Mouse (Mus musculus) left cerebral cortex, postnatal 25 days (tissue): ENCODE measurements around the gene Rapgef4. TPM values are rescaled to one million over a fixed set of nuclear protein-coding genes. Genes with fewer than 3 reads are reported as not detected.

ENCODE experiments used
- DNase-seq, 2 experiments: peaks; one replicate each; pipeline ENCODE4 v3.0.0; 2022; ENCODE audit warnings: low spot score in 2 of 2, mixed read lengths in 1 of 2
- intact Hi-C: fragments of 180-260 bp; cut with DNase I; formaldehyde crosslinking; loops from one replicate; pipeline ENCODE4 v1.15.1; 2025
- total RNA-seq, 2 experiments: library from RNA; stranded (reverse); gene quantifications; 2 replicates each; pipeline ENCODE4 v1.2.3; 2021

Gene Rapgef4
- total RNA-seq, 2 experiments from 2014 or later, result 372 to 386 TPM

- DNase-seq, result no peak
- intact Hi-C loops, result no loop called here
These were observed 299.5 kb downstream of the Rapgef4 start for GRCm38 (mm10) chr2:72280524-72280923.

- intact Hi-C loops, result no loop called here
- DNase-seq, result no peak
These were observed 300.9 kb downstream of the Rapgef4 start for GRCm38 (mm10) chr2:72281971-72282370.

GRCm38 (mm10) chr2:72282733-72283132 is 301.7 kb downstream of the Rapgef4 start:
- intact Hi-C loops, result no loop called here
- DNase-seq, result no peak

GRCm38 (mm10) chr2:72284689-72285088 is 303.6 kb downstream of the Rapgef4 start:
- intact Hi-C loops, result loop anchor here (5.0 kb wide), 2 partner anchors 47 to 993 kb away; no protein-coding TSS in a partner anchor

GRCm38 (mm10) chr2:72285256-72285887 is 304.3 kb downstream of the Rapgef4 start, which contains the start of gene Map3k20:
Gene Map3k20 (plus strand): TSS chr2:72285637.
- DNase-seq, result peak; percentile 49 to 50
- intact Hi-C loops, result loop anchor here (5.0 kb wide), 2 partner anchors 48 to 992 kb away; no protein-coding TSS in a partner anchor

More at GRCm38 (mm10) chr2:72284689-72285088, 303.6 kb downstream of the Rapgef4 start:
- no peak for DNase-seq

- peak in 1 of 2 experiments; percentile 6 for DNase-seq
- intact Hi-C loops, result loop anchor here (5.0 kb wide), 2 partner anchors 49 to 991 kb away; no protein-coding TSS in a partner anchor
These were observed 305.0 kb downstream of the Rapgef4 start for GRCm38 (mm10) chr2:72285888-72286661.

- intact Hi-C loops, result loop anchor here (5.0 kb wide), 2 partner anchors 50 to 990 kb away; no protein-coding TSS in a partner anchor
- DNase-seq, result no peak
These were observed 306.1 kb downstream of the Rapgef4 start for GRCm38 (mm10) chr2:72287142-72287541.

GRCm38 (mm10) chr2:72288932-72289534 is 308.0 kb downstream of the Rapgef4 start:
- intact Hi-C loops, result loop anchor here (5.0 kb wide), 2 partner anchors 52 to 988 kb away; no protein-coding TSS in a partner anchor
- no peak for DNase-seq

- no peak for DNase-seq
- intact Hi-C loops, result no loop called here
These were observed 310.1 kb downstream of the Rapgef4 start for GRCm38 (mm10) chr2:72291103-72291502.

GRCm38 (mm10) chr2:72292573-72292972 is 311.5 kb downstream of the Rapgef4 start:
- intact Hi-C loops, result no loop called here
- no peak for DNase-seq

- intact Hi-C loops, result no loop called here
- no peak for DNase-seq
These were observed 314.0 kb downstream of the Rapgef4 start for GRCm38 (mm10) chr2:72294994-72295393.

- intact Hi-C loops, result no loop called here
These were observed 316.1 kb downstream of the Rapgef4 start for GRCm38 (mm10) chr2:72296984-72297715.

GRCm38 (mm10) chr2:72297716-72298082 is 316.7 kb downstream of the Rapgef4 start:
- DNase-seq, result no peak
- intact Hi-C loops, result loop anchor here (1.0 kb wide), 1 partner anchor 93 kb away; no protein-coding TSS in a partner anchor

More at GRCm38 (mm10) chr2:72296984-72297715, 316.1 kb downstream of the Rapgef4 start:
- DNase-seq, result no peak

GRCm38 (mm10) chr2:72298406-72298805 is 317.4 kb downstream of the Rapgef4 start:
- intact Hi-C loops, result loop anchor here (1.0 kb wide), 1 partner anchor 92 kb away; no protein-coding TSS in a partner anchor
- peak in 1 of 2 experiments; percentile 8 for DNase-seq

GRCm38 (mm10) chr2:72301194-72301916 is 320.3 kb downstream of the Rapgef4 start:
- intact Hi-C loops, result no loop called here
- DNase-seq, result no peak

- no peak for DNase-seq
- intact Hi-C loops, result no loop called here
These were observed 324.7 kb downstream of the Rapgef4 start for GRCm38 (mm10) chr2:72305738-72306137.
